Mouse (Mus musculus): ENCODE data around the gene Olfr1164.

Olfr1164 gene

DNA sequence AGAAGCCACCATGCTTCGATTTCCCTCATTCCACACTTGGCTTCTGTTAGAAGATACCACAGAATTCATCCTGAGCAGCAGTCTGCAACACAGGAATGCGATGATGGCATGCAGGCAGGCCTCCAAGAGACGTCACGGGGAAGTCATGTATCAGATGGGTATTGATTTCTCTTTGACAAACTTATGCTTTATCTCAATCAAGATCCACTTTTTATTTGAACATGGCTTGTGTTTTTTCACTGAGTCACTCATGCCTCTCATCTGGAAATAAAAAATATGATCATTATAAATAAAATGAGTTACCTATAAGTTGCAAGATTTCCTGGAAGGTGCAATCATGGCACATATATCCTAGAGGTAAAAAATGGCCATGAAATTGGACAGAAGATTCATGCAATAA, at the start of gene Olfr1164:
TSS of gene Olfr1164 (minus strand) at position 101 of the 400 bp plus-strand sequence.
- no peak for DNase-seq (ENCODE audit: low read depth)

- no peak for DNase-seq (ENCODE audit: low read depth)
Observed at GRCm38 (mm10) chr2:88128172-88128571, 34.4 kb upstream of the Olfr1164 start, which contains the start of gene Olfr1166. Gene Olfr1166 (minus strand): TSS chr2:88128272.

DNA sequence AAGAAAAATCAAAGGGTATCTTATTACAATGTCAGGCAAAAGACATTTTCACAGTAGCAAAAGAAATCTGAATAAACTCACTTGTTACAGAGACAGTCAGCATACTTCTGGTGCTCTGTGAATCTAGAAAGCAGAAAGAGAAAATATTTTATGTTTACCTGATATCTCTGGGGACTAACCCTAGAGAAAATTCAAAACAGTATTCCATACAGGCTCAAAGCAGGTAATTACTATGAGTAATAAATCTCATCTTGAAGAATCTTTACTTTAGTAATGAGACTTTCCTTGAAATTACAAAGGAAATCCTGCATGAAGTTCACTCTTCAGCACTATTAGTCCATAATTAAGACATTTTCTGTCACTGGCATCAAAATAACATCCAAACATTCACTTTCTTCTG, 22.0 kb downstream of the Olfr1164 start, which contains the start of gene Olfr1163:
TSS of gene Olfr1163 (minus strand) at position 101 of the 400 bp plus-strand sequence.
- DNase-seq (ENCODE audit: low read depth), result no peak

GRCm38 (mm10) chr2:88063587-88063986, 30.2 kb downstream of the Olfr1164 start:
- no peak for DNase-seq (ENCODE audit: low read depth)

DNA sequence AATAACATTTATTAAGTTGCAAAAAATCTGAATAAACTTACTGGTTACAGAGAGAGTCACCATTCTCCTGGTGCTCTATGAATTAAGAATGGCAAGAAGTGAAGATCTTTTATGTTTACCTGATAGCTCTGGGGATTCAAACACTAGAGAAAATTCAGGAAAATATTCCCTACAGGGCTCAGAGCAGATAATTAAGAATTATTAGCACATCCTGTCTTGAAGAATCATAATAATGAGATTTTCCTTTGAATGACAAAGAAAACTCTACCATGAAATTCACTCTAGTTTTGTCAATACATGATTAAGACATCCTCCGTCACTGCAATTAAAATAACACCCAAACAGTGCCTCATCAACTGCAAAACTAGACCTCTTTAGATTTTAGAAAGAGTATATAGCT, 42.7 kb downstream of the Olfr1164 start, which contains the start of gene Olfr1162:
TSS of gene Olfr1162 (minus strand) at position 101 of the 400 bp plus-strand sequence.
- DNase-seq (ENCODE audit: low read depth), result no peak

Data from induced T-regulatory cell, adult 2 months (primary cell).